Mouse (Mus musculus) heart, postnatal 0 days (tissue): ENCODE measurements around the gene Hivep2.

Experiments used
- CTCF ChIP-seq: IDR thresholded peaks from 2 replicates; pipeline ENCODE4 v1.5.1; 2016; ENCODE audit warnings: antibody characterized with exemption, control low read depth, low read depth
- EP300 ChIP-seq: IDR thresholded peaks from 2 replicates; pipeline ENCODE4 v1.6.1; 2016; ENCODE audit warnings: antibody characterized with exemption, low read depth

DNA sequence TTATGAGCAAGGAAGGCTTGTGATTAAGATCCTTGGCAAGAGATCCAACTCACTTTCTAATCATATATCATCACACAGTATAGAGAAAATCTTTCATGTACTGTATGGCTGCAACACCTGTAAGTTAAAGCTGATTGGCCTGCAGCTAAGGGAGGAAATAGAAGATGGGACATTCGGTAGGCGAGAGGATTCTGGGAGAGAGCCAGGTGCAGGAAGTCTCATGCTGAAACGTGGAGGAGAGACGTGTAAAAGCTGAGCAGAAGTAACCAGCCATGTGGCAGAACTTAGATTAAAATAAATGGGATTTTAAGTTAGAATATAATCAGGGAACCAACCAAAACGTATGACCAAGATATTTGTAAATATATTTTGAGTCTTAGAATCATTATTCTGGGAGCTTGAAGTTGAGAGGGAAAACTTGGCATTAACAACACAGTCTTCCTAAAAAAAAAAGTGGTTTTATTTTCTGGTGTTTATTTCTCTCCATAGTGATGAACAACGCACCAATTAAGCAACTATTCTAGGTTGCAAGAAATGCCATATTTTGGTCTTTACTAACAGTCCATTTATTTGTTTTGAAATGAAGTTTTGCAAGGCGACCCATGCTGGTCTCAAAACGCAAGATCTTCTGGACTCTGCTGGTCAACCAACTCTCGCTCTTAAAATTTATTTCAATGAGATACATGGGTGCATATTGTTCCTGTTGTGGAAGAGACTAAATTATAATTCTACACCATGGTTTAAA, 44.1 kb upstream of the Hivep2 start:
- TF ChIP-seq CTCF (no peak), EP300 (no peak)
